Mouse (Mus musculus) c-Kit-positive CD71-positive TER-119-positive erythroid progenitor cells, embryonic 14.5 days (primary cell): ENCODE data around the gene Cxcl16.

Source experiments
- DNase-seq: peaks from one replicate; pipeline ENCODE4 v3.0.0-alpha.2; 2013; ENCODE audit warnings: low spot score

Gene Cxcl16

GRCm38 (mm10) chr11:70410297-70410643 is 49.5 kb downstream of the Cxcl16 start:
- no peak for DNase-seq

- peak; percentile 76 for DNase-seq
Observed at GRCm38 (mm10) chr11:70409594-70410296, 50.0 kb downstream of the Cxcl16 start, which contains the start of gene Pelp1. Gene Pelp1, minus strand, starts transcription at chr11:70410031.
